Mouse (Mus musculus) granulocyte monocyte progenitor cell, adult 5-6 weeks (primary cell): ENCODE results near the gene Trpv2. TPM values are rescaled to one million over a fixed set of nuclear protein-coding genes. Genes with fewer than 3 reads are reported as not detected.

Source experiments
- ATAC-seq: replicated peaks from 2 replicates; pipeline ENCODE4 v1.8.0; 2016; ENCODE audit warnings: mild to moderate bottlenecking, moderate TSS enrichment, inconsistent platforms; ENCODE audit not compliant: poor library complexity, severe bottlenecking
- total RNA-seq, 2 experiments: library from RNA; stranded (forward) in 1 of 2; stranded (reverse) in 1 of 2; fragments of 200-712, 200-1000 nt in 1 of 2; fragments of >200 nt in 1 of 2; fragmentation: Nextera tagmentation in 1 of 2; gene quantifications; 2 replicates each; pipeline ENCODE4 v1.2.3; 2014 to 2017

Gene Trpv2
- total RNA-seq, 2 experiments from 2014 or later = 10.7 to 17.5 TPM

GRCm38 (mm10) chr11:62601732-62602618 is 27.7 kb downstream of the Trpv2 start:
- ATAC-seq = no peak

GRCm38 (mm10) chr11:62602619-62603311 is 28.5 kb downstream of the Trpv2 start:
- peak; percentile 82 for ATAC-seq

DNA sequence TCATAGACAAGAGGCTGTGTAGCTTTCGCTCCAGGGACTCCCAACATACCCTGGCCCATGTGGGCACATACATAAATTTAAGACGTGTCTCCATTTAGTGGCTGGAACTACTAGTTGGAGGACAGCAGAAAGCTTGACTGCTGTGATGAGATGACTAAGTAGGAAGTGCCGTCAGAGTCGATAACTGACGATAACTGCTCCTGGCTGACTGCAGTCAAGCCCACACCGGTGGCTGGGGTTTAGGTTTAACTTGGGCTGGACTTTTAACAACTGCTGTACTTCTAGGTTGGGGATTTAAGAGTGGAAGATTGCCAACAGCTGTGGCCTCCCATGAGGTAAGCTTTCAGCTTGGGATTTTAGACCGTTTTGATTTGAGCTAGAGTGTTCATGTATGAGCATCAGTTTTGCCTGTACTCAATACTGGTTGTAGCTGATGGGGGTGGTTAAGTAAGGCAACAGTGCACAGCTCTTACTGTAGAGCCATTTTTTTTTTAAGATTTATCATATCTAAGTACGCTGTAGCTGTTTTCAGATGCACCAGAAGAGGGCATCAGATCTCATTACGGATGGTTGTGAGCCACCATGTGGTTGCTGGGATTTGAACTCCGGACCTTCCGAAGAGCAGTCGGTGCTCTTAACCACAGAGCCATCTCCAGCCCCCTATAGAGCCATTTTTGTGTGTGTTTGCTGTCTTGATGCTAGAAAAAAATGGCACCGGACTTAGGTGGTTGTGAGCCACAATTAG is 29.2 kb downstream of the Trpv2 start:
- ATAC-seq = no peak

- no peak for ATAC-seq
These were observed 29.9 kb downstream of the Trpv2 start for GRCm38 (mm10) chr11:62604123-62604706.

GRCm38 (mm10) chr11:62604886-62605618 is 30.8 kb downstream of the Trpv2 start:
- ATAC-seq = no peak

GRCm38 (mm10) chr11:62605619-62606298 is 31.5 kb downstream of the Trpv2 start:
- no peak for ATAC-seq

DNA sequence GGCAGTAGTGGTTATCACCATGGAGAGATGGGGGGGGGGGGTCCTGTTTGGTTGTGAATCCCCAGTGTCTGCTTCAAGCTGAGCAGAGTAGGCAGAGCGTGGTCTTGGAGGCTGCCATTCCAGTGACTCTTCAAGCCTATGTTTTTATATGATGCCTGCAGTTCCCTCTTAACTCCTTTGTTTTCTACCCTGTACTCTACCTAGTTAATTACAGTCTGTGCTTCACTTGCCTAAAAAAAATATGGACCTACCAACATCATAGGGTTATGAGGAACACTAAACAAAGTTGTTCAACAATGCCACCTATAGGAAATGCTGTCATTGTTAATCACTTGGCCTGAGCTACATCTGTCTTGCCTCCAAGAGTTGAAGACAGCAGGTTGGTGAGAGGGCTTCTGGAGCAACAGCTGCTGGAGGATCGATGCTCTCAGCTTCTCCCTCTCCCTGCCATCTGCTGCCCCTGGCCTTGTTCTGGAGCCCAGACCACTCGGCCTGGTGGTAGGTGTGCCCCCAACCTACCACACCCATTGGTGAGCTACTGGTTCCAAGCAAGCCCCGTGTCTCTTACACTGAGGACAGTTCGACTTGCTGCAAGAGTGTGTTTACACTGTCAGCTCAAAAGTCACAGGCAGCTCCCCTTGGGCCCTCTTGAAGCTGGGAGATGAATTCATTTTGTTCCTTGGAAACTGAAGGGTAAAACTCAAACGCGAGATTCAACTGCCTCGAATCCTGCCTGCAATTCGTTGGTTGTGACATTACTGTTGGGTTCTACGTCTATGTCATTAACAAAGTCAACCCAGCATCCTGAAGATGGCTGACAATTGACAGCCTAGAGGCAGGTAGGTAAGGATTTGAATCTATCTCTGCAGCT is 32.2 kb downstream of the Trpv2 start:
- no peak for ATAC-seq

DNA sequence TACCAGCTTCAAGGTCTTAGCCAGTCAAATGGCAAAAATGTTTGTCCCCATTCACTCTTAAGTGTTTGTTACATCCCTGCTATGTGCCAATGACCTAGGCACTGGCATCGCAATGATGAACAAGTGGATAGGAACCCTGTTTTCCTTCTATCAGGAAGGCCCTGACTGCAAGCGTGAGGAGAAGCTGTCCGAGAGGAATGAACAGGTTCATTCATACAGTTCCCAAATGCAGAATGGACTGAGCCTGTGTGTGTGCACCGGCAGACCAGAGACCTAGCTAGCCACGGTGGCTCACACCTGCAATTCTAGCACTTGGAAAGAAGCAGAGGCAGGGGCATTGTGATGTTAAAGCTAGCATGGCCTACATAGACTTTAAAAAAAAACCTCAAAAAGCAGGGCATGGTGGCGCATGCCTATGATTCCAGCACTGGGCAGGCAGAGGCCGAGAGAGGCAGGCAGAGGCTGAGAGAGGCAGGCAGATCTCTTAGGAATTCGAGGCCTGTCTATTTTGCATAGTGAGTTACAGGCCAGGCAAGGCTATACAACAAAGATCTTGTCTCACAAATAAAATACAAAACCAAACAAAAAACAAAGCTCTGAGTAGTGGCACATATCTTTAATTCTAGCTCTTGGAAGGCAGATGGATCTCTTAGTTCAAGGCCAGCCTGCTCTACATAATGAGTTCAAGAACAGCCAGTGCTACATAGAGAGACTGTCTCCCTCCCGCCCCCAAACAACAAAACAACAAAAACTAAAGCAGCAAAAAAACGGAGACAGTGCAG is 33.1 kb downstream of the Trpv2 start:
- ATAC-seq = no peak

GRCm38 (mm10) chr11:62607952-62608201 is 33.6 kb downstream of the Trpv2 start:
- no peak for ATAC-seq

GRCm38 (mm10) chr11:62608826-62609675 is 34.8 kb downstream of the Trpv2 start:
- peak; percentile 86 for ATAC-seq

DNA sequence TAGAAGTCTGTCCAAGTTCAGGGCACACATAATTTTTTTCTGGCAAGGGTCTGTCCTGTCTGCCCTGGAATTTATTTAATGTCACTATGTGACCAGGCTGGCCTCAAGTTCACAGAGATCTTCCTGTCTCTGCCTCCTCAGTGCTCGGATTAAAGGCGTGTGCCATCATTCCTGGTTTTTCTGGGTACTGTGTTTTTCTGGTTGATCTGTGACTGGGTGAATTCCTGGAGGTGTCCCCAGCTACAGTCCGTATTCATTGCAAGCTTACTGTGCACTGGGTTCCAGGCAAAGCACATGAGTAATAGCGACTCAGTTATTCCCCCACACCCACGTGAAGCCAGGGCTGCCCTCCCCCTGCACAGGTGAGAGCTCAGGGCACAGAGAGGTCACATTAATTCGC is 36.0 kb downstream of the Trpv2 start:
- no peak for ATAC-seq

DNA sequence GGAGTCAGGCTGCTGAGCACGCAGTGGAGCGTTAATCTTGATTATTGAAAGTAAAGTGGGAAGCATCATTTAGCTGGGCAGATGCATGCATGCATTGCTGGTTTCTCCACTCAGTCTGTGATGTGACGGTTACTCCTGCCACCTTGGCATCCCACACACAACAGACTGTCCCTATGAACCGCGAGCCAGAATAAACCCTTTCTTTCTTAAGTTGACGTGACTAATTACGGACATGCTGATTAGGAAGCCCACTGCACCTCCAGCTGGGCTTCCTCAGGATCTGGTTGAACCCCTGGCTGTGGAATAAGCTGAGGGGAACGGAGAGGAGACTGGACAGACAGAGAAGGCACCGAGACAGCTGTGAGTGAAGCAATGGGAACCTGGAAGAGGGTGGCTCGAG is 38.3 kb downstream of the Trpv2 start:
- ATAC-seq = no peak

GRCm38 (mm10) chr11:62613657-62614365 is 39.5 kb downstream of the Trpv2 start:
- peak; percentile 85 for ATAC-seq

GRCm38 (mm10) chr11:62614876-62615410 is 40.7 kb downstream of the Trpv2 start:
- no peak for ATAC-seq

GRCm38 (mm10) chr11:62615456-62615855 is 41.2 kb downstream of the Trpv2 start:
- no peak for ATAC-seq

DNA sequence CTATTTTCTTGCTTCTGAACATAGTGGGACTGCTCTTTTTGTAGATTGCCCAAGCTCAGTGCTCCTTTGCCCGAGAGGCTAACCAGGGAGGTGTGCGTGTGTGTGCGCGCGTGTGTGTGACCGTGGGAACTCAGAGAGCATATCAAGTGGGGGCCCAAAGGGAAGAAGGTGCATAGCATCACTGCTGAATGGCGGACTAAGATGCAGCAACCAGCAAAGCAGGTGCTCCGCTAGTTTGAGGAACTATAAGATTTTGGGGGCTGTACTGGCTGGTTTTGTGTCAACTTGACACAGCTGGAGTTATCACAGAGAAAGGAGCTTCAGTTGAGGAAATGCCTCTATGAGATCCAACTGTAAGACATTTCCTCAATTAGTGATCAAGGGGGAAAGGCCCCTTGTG is 46.8 kb downstream of the Trpv2 start:
- peak; percentile 59 for ATAC-seq
